Mouse (Mus musculus) adrenal gland, adult 2 months (tissue): ENCODE data around the gene Fkbp3. TPM values are rescaled to one million over a fixed set of nuclear protein-coding genes. Genes with fewer than 3 reads are reported as not detected.
A peak's percentile ranks its signal among the peaks of the same experiment; 100 is the strongest.

ENCODE experiments used
- DNase-seq: peaks from one replicate; pipeline ENCODE4 v3.0.0; 2021
- polyA plus RNA-seq: library from polyadenylated mRNA; depleted of rRNA; stranded (reverse); fragments of >200 nt; gene quantifications from 2 replicates; pipeline ENCODE4 v1.2.3, GENCODE M21; 2012; rRNA removed
- total RNA-seq, 2 experiments: library from RNA; stranded (reverse); gene quantifications; 2 replicates each; pipeline ENCODE4 v1.2.3; 2021

Fkbp3 gene
- total and polyA plus RNA-seq, 3 experiments, result 10.9 to 127 (median 105) TPM

DNA sequence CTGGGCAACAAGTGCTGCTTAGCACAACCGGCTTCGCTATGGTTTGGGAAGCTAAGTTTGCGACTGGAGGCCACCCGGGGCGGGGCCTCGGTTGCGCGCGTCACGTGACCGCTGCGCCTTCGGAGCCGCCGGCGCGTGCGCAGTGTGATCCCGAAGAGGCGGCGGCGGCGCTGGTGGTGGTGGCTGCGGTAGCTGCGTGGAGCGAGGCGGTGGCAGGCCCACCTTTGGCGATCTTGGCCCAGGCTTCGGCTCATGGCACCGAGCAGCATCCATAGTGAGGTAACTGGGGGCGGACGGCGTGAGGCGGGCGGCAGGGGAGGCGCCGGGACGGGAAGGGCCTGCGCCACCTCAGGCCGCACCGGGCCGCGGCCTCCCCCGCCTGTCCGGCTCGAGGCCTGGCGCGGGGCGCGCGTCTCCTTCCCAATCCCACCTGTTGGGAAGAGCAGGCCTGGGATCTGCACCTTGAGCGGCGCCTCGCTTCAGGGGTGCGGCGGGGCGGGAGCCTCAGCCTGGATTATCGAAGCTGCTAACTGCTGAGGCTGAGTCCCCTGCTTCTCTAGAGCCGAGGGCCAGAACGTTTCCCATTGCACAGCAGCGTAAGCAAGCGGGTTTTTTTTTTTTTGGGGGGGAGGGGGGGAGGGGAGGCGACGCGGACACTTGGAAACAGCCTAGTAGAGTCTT lies 37.5 kb downstream of the Fkbp3 start, which contains the start of gene Prpf39:
TSS of gene Prpf39 (plus strand) at position 144 of the 681 bp plus-strand sequence.
- peak; percentile 94 for DNase-seq

GRCm38 (mm10) chr12:65035839-65036189 lies 38.0 kb downstream of the Fkbp3 start:
- no peak for DNase-seq

DNA sequence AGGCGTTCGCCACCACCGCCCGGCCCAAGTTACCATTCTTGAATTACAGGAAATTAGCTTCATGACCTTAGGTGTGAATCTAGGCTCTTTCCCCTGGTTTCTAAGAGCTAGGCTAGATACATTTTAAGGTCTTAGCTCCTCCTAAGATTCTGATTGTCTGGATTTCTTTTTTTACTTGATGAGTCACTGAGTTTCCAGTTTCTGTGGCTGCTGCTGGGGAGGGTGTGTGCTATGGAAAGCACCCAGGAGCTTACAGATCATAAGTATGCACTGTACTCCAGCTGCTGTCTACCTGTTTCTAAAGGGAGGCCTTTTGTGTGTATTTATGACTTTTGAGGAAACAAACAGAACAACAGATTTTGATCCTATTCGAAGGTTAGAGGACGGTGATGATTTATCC lies 51.0 kb downstream of the Fkbp3 start:
- DNase-seq, result no peak

Other genes with a start within 250 kb of the Fkbp3 start
- 1 to 10 TPM; 4.6 to 6.0 TPM for gene Gm527, start 156.1 kb downstream of the Fkbp3 start, total RNA-seq
- 0.08 TPM in 1 of 2 replicates, not detected in the other for gene Gm527, start 156.1 kb downstream of the Fkbp3 start, polyA plus RNA-seq
- 10 to 100 TPM; 10.3 to 11.8 TPM for gene Klhl28, start 108.5 kb downstream of the Fkbp3 start, total RNA-seq
- 0.90 and 1.6 TPM in 2 replicates for gene Klhl28, start 108.5 kb downstream of the Fkbp3 start, polyA plus RNA-seq
- 10 to 100 TPM; 29.1 to 44.7 TPM for gene Togaram1, start 108.2 kb downstream of the Fkbp3 start, total RNA-seq
- gene Togaram1, start 108.2 kb downstream of the Fkbp3 start, polyA plus RNA-seq, result 4.3 and 5.8 TPM in 2 replicates
- gene Prpf39, start 37.7 kb downstream of the Fkbp3 start, total RNA-seq, result 10 to 100 TPM; 25.0 to 32.2 TPM
- gene Prpf39, start 37.7 kb downstream of the Fkbp3 start, polyA plus RNA-seq, result 2.2 and 2.8 TPM in 2 replicates
- 1 to 10 TPM; 6.9 to 9.2 TPM for gene Fancm, start 1.6 kb upstream of the Fkbp3 start, total RNA-seq
- gene Fancm, start 1.6 kb upstream of the Fkbp3 start, polyA plus RNA-seq, result 2.1 and 2.5 TPM in 2 replicates
- gene Mis18bp1, start 98.6 kb upstream of the Fkbp3 start, total RNA-seq, result 1 to 10 TPM in 1 of 2 experiments, under 1 TPM in 1; 0.59 to 1.4 TPM
- 0.02 TPM in 1 of 2 replicates, not detected in the other for gene Mis18bp1, start 98.6 kb upstream of the Fkbp3 start, polyA plus RNA-seq
- gene Wdr20rt, start 151.5 kb upstream of the Fkbp3 start, total RNA-seq, result not detected
- not detected in 2 replicates for gene Wdr20rt, start 151.5 kb upstream of the Fkbp3 start, polyA plus RNA-seq